Mouse (Mus musculus): ENCODE results near the gene Zkscan7.

GRCm38 (mm10) chr9:122843760-122844159, 41.7 kb upstream of the Zkscan7 start, which contains the start of gene Gm35549:
- TF ChIP-seq EP300 (IDR thresholded peaks at IDR 0.05) (no peak), CTCF (IDR thresholded peaks at IDR 0.05) (no peak)

Data from lung, postnatal 0 days (tissue).